Mouse (Mus musculus) adrenal gland, adult 2 months (tissue): ENCODE results near the gene Kri1. TPM values are rescaled to one million over a fixed set of nuclear protein-coding genes. Genes with fewer than 3 reads are reported as not detected.
"Not testable (repeated sequence)": the region's sequence is repeated elsewhere in the genome, so short reads cannot be mapped to it uniquely, and the experiment has no call there.

Experiments used
- DNase-seq: peaks from one replicate; pipeline ENCODE4 v3.0.0; 2021
- polyA plus RNA-seq: library from polyadenylated mRNA; depleted of rRNA; stranded (reverse); fragments of >200 nt; gene quantifications from 2 replicates; pipeline ENCODE4 v1.2.3, GENCODE M21; 2012
- total RNA-seq, 2 experiments: library from RNA; stranded (reverse); gene quantifications; 2 replicates each; pipeline ENCODE4 v1.2.3; 2021

Kri1 gene
- total and polyA plus RNA-seq, 3 experiments: 14.4 to 38.5 (median 27.3) TPM

DNA sequence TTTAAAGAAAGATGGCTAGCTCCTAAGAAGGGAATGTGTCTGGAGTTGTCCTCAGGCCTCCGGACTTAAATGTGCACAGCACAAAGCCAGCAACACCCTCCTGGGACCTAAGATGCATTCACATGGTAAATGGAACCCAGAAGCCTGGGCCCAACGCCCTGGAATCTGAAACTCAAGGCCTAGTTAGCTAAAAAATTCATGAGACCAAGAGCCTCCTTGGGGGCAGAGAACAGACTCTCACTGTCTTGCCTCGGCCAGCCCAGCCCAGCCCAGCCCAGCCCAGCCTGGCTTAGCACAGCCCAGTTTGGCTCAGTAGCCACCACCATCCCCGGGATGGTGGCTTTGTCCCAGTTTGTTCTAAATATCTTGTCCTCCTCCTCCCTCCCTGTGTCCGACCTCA is 27.7 kb upstream of the Kri1 start:
- no peak for DNase-seq

DNA sequence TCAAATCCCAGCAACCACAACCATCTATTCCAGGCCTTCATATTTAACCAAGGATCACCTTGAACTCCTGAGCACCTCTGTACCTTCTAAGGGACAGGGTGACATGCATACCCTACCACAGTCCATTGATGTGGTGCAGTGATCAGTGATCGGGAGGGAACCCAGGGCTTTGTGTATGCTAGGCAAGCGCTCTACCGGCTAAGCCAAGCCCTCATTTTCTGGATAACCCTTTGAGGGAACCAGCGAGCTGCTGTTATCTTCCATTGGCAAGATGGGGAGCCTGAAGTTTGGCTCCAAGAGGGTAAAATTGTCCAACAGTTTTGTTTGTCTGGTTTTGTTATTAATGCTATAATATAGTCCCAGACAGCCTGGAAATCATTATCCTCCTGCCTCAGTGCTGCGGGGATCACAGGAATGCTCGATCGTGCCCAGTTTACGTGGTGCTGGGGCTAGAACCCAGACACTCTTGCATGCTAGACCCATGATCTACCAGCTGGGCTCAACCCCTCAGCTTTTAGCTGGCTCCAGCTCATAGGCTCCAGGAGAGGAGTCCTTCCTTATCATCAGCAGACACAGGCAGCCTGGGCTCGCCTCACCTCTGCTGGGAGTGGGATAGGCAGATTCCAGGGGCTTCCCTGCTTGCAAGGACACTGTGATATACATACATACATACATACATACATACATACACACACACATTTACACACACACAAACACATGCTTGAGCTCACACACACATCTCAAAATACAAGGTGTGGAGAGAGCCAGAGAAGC is 26.8 kb upstream of the Kri1 start:
- no peak for DNase-seq

DNA sequence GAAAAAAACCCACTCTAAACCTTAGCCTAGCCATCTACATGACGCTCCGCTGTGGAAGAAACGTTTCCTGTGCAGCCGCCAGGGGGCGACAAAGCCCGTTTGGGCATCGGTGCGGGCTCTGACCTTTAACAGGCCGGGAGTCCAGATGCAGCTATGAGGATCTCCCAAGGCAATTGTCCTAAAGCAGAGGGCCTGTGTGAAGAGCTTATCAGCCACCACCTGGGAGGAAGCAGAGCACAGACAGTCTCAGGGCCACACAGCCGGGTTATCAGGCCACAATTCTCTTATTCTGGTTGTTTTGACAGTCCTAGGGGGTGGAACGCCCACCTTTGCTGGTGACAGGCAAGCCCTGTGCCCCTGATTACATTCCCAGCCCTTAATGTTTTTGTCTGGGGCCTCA is 25.6 kb upstream of the Kri1 start:
- DNase-seq: peak; percentile 89

DNA sequence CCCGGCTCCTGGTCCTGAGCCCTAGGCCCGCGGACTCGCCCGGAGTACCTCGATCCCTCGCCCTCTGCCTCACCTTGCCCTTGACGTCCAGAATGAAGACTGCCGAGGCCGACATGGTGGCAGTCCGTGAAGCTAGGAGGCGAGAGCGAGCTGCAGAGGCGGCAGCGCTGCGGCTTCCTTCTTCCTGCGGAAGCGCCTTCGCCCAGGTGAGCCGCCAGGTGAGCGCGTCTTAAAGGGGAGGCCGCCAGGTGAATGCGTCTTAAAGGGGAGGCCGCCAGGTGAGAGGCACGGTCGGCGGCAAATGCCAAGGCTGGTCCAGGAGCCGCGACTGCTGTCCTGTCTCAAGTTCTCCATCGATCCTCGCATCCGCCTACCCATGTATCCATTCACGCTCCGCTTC is 24.4 kb upstream of the Kri1 start, which contains the start of gene Ap1m2:
Gene Ap1m2 (minus strand): TSS at position 204 of the 400 bp plus-strand sequence.
- no peak for DNase-seq

DNA sequence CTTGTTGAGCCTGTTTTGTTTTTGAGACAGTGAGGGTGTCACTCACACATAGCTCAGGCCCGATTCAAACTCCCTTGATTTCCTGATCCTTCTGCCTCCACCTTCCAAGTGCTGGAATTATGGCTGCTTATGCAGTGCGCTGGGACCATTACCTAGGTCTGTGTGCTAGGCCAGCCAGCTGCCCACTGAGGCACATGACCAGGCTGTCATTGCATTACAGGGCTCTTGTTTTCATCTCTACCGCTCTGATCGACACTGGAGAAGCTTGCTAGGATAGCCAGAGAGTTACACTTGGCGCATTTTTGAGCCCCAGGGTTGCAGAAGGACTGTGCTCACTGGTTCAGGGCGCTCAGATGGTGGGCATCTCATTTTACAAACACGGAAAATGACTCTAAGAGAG is 23.9 kb upstream of the Kri1 start:
- DNase-seq: no peak

DNA sequence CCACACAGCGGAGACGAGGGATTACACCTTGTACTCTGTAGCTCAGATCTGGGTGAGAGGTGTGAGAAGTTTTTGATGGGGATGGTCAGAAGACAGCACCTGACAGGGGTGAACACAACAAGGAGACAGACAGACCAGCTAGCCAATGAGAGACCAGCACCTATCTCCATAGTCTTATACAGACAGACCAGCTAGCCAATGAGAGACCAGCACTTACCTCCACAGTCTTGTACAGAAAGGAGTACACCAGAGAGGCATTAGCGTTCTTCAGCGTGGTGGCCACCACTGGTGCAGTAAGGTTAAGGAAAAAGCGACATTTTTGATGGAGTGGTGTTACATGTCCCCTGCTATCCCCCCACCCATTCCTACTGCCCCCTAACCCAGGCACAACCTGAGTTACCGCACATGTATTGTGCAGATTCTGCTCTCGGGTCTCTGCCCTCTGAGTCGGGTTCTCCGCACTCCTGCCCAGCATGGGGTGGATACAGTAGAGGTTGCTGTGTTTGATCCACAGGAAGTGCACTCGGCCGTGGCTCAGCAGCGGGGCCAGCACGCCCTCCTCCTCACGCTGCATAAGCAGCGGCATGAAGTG is 21.5 kb upstream of the Kri1 start:
- no peak for DNase-seq

DNA sequence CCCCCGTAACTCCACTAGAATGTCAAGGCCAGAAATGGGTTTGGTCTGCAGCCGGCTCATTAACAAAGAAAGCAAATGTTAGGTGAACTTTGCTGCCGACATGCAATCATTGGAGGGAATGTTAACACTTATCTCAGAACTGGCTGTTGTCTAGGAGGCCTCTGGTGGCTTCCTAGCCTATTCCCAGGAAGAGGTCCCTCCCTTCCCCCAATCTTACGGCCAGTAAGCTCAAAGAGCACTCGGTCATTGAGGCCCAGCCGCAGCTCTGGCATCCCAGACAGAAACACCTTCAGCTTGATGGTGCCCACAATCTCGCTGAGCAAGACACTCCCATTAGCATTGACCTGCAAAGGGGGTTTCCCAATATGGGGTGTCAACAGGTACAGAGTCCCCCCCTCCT is 17.3 kb upstream of the Kri1 start:
- no peak for DNase-seq

DNA sequence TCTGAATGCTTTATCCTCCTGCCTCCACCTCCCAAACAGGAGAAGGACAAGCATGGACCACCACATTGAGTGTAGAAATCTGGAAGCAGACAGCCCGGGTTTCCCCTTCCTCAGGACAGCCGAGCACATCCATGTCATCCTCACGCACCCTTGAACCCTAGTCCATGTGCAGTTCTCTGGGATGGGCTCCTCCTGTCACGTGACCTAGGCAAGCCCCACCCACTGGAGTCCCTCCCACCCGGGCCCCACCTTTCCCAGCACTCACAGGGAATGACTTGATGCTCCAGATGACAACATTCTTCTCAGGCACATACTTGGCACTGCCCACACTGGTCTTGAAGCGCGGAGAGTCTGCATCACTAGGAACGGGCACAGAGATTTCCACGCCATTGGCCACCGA is 11.2 kb upstream of the Kri1 start:
- DNase-seq: no peak

DNA sequence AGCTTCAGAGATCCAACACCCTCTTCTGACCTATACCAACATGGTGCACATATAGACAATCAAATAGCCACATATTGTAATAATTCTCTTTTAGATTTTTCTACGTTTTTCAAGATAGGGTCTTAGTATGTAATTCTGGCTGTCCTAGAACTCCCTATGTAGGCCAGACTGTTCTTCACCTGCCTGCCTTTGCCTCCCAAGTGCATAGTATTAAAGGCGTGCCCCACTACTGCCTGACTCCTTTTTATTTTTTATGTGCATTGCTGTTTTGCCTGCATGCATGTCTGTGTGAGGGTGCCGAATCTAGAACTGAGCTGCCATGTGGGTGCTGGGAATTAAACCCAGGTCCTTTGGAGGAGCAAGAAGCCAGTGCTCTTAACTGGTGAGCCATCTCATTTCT is 4.5 kb upstream of the Kri1 start:
- DNase-seq: no peak

DNA sequence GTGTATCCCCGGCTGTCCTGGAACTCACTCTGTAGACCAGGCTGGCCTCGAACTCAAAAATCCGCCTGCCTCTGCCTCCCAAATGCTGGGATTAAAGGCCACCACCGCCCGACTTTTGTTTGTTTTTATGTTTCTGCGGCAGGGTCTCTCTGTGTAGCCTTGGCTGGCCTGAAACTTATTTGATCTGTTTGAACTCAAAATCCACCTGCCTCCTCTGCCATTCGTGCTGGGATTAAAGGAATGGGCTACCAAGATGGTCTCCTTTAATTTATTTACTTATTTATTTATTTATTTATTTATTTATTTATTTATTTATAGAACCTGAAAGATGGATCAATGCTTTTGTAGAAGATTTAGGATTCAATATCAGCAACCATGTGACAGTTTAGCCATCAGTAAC is 4.1 kb upstream of the Kri1 start:
- DNase-seq: not testable (repeated sequence)

DNA sequence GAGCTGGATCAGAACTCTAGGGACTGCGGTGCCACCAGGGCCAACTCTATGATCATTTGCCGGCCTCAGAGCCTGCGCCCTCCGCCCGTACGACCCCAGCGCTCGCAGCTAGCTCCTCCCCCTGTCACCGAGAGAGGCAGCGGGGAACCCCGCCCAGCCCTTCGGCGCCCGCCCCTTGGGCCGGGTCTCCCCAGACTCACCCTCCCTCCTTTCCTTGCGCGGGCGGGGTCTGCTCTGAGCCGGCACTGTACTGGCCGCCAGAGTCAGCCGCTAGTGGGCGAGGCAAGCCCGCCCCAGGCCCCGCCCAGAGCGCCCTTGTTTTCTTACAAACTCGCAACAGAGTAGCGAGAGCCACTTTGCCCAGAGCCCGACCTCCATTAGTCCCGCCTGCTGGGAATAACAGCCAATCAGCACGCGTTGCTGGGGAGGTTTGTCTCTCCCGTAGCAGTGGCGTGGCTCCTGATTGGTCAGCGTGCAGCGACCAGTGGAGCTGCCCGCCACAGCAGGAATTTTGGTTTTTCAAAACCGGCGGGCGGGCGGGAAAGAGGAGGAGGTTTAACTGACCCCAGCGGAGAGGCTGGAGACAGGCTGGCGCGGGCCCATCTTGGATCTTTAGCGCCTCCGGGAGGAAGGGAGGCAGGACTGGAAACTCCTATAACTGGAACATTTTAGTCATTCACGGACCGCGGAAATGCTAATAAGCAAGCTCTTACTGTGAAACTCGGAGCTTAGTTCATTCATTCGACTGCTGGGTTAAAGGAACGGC is 3.4 kb upstream of the Kri1 start, which contains the start of gene Cdkn2d:
Gene Cdkn2d (minus strand): TSS at position 386 of the 766 bp plus-strand sequence.
- DNase-seq: peak; percentile 100

DNA sequence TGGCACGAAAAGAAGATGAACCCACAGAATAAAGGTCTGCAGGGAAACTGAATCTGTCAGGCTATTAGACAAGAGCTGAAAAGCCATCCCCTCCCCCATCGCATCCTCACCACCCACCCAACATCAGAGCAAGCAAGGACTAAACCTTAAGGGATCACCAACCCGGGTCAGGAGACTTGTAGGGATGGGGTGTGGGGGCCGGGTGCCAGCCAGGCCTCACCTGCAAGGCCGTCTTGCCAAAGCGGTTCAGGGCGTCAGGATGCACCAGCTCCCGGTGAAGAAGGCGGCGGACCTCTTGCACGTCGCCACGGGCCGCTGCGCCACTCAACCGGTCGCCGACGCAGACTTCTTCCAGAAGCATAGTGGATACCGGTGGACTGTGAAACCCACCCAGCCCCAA is 2.8 kb upstream of the Kri1 start:
- no peak for DNase-seq

DNA sequence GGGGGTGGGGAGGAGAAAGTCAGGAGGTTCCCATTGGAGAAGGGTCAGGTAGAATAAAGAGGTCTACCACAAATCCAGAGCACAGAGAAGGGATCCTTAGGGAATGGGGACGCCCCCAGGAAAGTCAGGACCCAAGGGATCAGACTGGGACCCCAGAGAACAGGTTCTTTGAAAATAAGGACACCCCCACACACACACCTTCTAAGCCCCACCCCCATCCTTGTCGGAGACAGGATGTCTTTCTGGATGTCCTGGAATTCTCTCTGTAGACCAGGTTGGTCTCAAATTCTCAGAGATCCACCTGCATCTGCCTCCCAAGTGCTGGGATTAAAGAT is 1.5 kb upstream of the Kri1 start:
- DNase-seq: no peak

DNA sequence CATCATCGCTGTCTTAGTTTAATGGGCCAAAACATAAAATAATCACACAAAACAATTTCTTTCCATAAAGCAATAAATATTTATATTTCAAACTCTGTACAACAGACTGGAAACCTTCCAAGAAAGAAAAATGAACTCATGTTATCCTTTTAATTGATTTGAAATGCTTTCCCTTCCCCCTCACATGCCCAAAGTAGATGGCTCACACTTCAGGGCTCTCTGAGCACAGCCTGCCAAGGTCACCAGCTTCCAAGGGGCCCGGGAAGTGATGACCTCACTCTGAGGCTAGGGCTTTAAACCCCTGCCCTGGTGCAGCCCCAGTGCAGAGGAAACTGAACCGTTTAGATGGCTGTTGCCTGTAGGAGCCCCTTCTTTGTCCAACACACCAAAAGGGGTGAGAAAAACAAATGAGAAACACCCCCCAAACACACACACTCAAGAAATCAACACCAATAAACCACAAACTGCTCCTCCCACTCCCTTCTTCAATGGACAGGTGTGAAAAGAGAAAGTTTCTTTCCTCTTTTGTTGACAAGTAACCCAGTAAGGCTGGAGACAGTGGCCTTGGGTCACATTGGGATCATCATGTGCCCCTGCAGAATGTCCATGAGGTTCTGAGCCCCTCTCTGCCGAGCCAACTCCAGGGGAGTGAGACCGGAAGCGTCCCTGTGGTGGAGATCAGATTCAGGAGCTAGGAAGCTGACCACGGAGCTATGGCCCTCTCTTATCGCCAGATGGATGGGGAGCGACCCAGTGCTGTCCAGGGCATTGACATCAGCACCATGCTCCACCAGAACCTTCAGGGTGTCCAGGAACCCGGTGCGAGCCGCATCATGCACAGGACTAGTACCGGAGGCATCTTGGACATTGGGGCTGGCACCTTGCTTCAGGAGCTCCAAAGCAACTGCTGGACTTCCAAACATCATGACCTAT is 901 bp upstream of the Kri1 start:
- DNase-seq: peak; percentile 74

DNA sequence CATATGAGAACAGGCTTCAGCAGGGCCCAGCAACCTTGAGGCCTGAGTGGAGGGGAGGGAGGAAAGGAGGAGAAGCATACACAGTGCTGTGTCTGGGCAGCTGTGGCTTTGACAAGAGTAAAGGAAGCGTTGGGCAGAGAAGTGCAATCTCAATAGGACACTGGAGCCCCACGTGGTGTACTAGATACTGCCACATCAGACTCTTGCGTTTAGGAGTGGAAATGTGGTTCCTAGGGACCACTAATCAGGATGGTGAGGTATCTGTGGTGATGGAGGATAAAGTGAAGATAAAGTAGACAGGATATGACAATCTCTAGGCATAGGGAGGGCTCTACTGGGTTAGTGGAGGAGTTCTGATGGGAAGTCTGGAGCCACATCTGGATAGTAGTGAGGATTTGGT is 1.0 kb downstream of the Kri1 start:
- no peak for DNase-seq

DNA sequence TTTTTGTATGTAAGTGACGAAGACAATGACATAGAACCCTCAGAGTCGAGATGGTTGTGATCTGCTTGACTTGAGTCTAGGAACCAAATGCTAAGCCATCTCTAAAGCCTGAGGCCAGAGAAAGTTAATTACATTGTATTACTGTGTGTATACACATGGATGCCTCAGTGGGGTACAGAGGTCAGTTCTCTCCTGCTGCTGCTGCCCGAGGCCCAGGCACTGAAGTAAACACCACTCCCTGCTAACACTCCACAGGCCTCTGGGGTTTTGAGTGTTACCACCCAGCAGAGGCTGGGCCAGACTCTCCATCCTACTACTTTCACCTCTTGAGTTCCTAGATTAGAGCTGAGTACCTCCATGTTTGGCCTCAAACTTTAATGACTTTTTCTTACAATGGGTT is 3.8 kb downstream of the Kri1 start:
- no peak for DNase-seq

DNA sequence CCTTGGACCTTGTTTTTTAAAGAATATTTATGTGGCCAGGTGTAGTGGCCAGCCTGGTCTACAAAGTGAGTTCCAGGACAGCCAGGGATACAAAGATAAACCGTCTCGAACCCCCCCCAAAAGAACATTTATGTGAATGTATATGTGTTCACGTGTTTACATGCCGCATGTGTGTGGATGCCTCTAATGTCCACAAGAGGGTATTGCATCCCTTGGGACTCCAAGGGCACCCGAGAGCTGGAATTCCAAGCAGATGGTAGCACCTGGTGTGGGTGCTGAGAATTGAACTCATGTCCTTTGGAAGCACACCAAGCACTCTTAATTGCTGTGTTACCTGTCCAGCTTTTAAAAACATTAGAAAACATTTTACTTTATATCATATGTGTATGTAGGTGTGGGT is 4.2 kb downstream of the Kri1 start:
- DNase-seq: no peak

DNA sequence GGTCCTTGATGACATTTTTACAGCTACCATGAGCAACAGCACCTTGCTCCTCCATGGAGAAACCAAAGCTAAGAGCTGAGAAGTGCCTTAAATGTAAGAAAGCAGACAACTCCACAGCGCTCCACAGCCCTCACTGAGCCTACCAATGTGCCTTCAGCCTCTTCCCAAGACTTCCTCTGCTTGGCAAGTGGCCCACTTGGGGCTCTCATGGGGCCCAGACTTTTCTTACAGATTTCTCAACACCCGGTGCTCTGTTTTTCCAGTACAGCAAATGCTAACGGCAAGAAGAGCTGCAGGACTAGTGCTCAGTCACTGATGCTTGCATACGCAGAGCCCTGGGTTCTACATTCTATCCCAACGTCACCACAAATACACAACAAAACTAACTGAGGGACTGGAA is 10.0 kb downstream of the Kri1 start:
- no peak for DNase-seq

DNA sequence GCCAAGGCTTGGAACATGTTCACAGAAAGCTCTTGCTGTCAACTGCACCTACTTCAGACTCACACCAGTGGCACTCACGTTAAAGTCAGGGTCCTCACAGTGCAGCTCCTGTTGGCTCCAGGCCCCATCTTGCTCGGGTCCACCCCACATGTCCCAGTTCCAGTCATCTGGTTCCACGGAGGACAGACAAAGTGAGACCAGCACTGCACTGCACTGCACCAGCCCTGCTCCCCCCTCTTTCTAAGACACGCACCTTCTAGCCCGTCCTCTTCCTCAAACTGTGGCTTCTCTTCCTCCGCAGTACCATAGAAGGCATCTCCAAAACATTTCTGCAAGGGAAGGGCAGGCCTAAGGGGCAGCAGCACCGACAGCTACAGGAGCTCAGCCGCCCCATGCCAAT is 11.5 kb downstream of the Kri1 start:
- no peak for DNase-seq

DNA sequence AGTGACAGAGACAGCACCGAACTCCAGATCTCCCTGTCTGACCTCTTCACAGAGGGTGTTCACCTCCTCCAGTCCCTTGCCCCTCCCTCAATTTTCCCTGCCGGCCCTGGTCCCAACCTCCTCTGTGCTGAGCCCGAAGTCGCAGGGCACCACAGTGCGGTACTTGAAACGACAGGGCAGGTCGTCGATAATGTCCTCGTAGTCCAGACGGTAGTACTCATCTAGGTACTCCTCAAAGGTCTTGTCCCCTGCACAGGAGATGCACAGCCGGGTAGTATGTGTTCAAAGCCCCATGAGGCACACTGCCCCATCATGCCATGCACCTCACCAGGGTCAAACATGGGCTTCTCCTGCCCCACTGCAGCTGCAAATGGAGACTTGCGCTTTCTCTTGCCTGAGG is 12.0 kb downstream of the Kri1 start:
- no peak for DNase-seq

DNA sequence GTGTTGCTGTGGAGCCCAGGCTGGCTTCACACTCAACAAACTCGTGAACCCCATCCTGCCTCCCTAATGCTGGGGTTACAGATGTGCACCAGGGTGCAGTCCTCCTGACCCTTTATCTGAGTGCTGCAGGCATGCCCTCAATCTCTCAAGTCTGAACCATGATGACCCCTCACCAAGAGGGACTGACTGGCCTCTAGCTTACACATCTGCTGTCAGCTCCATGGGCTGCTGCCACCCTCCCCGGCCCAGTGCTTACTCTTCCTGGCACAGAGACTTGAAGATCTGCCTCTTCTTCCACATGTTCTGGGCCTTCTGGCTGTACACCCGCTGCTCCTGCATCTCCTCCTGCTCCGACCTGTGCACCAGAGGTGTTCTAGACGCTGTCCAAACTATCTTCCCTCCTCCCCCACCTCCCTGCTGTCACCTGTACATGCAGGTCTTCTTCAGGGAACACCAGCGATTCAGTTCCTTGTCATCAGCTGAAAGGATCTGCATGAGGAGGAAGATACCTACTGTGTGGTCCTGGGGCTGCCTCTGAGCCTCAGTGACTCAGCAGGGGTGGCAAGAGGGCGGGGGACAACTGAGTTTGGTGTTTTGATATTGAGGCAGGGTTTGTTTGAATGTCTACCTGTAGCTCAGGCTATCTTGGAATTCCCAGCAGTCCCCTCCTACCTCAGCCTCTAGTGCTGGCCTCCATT is 12.6 kb downstream of the Kri1 start:
- no peak for DNase-seq

DNA sequence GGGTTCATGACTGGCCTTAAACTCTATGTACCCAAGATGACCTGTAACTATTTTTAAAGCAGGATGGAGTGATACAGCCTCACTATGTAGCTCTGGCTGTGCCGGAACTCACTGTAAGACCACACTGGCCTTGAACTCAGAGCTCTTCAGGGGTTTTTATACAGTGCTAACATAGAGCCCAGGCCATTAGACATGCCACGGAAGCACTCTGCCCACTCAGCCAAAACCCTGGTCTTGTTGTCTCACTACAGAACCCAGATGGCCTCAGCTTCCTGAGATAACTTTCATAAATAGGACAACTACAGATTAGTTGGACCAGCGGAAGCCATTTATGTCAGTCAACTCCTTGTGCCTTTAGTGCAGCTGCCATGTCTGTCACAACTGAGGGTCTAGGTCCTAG is 13.4 kb downstream of the Kri1 start:
- no peak for DNase-seq
